Mouse (Mus musculus): ENCODE measurements around the gene Stat3.

DNA sequence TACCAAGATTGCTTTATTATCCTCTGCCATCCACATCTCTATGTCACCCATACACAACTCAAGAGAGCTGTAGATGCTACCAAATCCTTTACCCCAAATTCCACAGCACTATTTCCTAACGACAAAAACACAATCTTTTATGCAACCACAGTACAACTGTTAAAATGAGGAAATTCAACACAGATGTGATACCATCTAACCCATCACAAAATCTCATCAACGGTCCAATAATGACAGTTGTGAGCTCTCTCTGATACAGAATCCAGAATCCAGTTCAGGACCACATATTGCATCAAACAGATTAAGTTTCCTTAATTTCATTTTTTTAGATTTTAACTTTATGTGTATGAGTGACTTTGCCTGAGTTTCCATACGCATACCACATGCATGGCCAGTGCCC is 49.3 kb upstream of the Stat3 start:
- TF ChIP-seq POLR2A (IDR thresholded peaks at IDR 0.05; ENCODE audit: low read depth, low read length) (no peak), CTCF (conservative IDR thresholded peaks at IDR 0.05; ENCODE audit: insufficient read depth, insufficient read length, low read depth, low read length) (no peak)

All from kidney, adult 2 months (tissue).